Mouse (Mus musculus) liver, adult 2 months (tissue): ENCODE results near the gene Cbx4.

Experiments
- CTCF ChIP-seq: fragments of 200-500 bp; IDR thresholded peaks from 2 replicates; pipeline ENCODE4 v1.5.1; 2011; ENCODE audit warnings: low read depth, low read length, control low read depth
- POLR2A ChIP-seq: fragments of 200-500 bp; IDR thresholded peaks from 2 replicates; pipeline ENCODE4 v1.6.1; 2011; ENCODE audit warnings: low read length, control low read depth; ENCODE audit not compliant: insufficient read depth; ENCODE audit errors: extremely low read depth

GRCm38 (mm10) chr11:119066841-119067240 lies 19.2 kb downstream of the Cbx4 start:
- TF ChIP-seq CTCF (no peak), POLR2A (no peak)
